Mouse (Mus musculus) frontal cortex, adult 2 months (tissue): Measurements from ENCODE around the gene Foxc1. TPM values are rescaled to one million over a fixed set of nuclear protein-coding genes. Genes with fewer than 3 reads are reported as not detected.

Source experiments
- DNase-seq, 2 experiments: peaks; one replicate each; pipeline ENCODE4 v3.0.0; 2022; ENCODE audit warnings: low spot score in 1 of 2; ENCODE audit errors: extremely low spot score in 1 of 2
- polyA plus RNA-seq: library from polyadenylated mRNA; depleted of rRNA; stranded (reverse); fragments of >200 nt; gene quantifications from 2 replicates; pipeline ENCODE4 v1.2.3, GENCODE M21; 2012; rRNA removed

Gene Foxc1
- polyA plus RNA-seq, 1 experiment = 3.3 TPM

DNA sequence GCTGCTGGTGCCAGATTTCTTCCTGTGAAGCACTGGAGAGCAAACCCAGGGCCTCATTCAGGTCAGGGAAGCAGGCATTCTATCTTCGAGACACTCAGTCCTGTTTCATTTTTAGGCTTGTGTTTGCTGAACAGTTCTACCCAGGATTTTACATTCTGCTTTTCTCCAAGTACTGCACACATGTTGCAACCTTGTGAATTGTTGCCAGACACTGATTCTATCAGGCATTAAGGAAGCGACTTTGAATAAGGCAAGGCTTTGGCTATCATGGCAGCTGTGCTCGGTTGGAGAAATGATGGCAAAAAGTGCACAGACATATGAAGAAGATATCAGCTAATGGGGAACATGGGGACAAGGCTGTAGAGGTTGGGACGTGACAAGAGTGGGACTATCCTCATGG is 22.0 kb downstream of the Foxc1 start:
- DNase-seq = no peak

DNA sequence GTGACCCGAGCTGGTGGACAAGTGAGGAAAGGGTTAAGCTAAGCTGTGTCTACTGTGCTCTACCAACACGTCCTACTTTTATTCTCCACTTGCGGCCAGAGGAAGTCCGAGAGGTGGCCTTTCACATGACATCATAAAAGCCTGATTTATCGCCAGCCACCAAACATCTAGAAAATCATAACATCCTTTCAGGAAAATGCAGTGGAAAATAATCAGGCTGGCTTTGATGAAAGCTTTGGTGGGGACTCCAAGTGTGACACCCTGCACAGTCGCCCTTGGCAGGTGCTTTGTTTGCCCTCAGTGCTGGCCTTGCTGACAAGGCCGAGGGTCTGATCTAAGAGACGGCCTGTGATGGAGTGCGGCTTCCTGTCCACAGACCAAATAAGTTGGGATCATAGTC is 23.9 kb downstream of the Foxc1 start:
- no peak for DNase-seq

DNA sequence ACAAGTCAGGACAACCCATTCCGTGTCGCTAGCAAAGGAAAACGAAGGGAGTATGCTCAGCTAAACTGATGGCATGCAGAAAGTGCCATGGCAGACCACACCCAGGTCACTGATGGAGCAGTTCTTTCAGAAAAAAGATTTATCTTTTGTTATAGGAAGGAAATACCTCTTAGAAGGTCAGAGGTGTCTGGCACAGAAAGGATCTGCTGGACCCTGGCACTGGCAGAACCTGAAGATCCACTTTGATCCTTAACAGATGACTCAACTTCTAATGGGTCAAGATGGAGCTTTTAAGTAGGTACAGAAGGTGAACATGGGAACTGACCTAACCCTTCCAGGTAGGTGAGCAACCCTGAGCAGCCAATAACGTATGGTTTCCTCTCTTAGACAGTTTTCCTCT is 29.4 kb downstream of the Foxc1 start:
- no peak for DNase-seq

DNA sequence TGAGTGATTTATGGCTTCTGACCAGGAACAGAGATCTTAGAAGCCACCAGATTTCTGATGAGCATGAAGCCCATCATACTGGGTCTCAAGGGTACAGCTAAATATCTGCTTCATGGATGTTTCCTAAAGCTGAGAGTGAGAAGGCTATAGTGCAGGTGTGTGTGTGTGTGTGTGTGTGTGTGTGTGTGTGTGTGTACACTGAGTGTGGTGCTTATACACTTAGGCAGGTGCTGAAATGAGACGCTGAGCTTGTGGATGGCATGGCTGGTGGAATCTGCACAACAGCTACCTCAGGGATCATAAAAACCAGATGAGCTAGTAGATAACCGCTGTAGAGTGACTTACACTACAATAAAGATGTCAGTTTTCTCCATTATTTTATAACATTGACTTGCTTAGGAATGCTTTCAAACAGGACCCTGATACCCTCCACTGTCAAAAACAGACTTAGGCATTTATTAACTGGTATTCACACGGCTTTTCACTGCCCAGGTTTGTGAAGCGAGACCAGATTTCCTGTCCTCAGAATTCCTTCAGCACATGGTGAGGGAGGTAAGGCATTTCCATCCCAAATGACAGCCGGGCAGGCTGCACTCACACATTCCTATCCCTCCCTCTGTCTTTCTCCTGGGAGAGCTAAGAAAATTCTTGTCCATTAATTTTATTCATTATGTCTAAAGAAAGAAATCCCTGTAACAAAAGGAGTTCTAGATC is 43.0 kb downstream of the Foxc1 start:
- DNase-seq = no peak

DNA sequence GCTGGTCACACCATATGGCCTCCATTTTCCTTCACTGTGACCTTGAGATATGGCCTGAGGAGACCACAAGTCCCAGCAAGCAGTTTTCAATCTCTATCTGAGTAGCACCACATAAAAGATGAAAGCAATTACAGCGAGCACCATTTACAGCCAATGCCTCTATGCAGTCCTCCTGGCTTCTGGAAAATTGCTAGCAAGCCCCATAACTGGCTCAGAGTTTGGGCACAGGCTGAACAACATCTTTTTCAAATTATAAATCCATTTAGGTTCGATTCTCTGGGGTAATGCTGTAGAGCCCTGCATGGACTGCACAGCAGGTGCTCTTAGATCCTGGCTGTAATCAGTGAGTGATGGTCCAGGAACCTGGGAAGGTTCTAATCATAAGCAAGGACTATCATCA is 47.1 kb downstream of the Foxc1 start:
- DNase-seq = no peak

DNA sequence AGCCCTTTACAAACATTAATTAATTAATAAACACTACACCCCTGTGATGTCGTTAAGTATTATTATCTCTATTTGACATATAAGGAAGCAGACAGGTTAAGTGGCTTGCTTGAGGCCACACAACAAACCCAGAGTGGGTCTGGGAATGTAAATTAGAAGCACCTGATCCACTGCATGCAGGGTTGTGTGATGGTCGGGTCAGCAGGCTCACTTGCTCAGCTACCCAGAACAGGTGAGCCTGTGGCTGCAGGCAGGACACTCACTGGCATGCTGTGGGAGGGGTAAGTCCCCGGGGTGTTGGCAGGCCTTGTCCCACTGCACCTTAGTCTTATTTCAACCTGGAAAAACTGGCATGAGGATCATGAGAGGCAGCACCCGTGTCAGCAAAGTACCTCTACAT is 47.6 kb downstream of the Foxc1 start:
- DNase-seq = no peak

DNA sequence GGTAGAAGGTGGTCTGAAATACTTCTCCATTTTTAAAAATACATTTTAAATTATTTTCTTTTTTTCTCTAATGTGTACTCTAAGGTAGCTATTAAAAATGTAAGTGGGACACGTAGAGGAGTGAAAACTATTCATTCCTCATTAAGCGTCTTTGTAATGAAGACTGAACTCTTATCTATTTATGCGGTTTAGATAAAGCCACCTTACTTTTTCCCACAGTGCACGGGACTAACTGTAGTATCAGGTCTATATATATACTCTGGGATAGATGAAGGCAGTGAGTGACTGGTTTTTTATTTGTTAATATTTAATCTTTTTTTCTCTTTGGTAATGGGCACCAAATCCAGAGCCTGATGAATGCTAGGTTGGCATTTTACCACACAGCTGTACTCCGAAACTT is 53.8 kb downstream of the Foxc1 start:
- no peak for DNase-seq

Other genes with a start within 250 kb of the Foxc1 start
- 0.32 and 0.42 TPM in 2 replicates for gene A530084C06Rik, start 247.3 kb upstream of the Foxc1 start, polyA plus RNA-seq
- gene Foxf2, start 180.8 kb upstream of the Foxc1 start, polyA plus RNA-seq = 5.8 and 6.6 TPM in 2 replicates